Mouse (Mus musculus): ENCODE measurements at regions not wholly inside any gene's neighbourhood (a gene's known extent, or its start where the extent isn't known, plus 50 kb on each side); places are given as distances from the start of the nearest gene placed in this dataset.

DNA sequence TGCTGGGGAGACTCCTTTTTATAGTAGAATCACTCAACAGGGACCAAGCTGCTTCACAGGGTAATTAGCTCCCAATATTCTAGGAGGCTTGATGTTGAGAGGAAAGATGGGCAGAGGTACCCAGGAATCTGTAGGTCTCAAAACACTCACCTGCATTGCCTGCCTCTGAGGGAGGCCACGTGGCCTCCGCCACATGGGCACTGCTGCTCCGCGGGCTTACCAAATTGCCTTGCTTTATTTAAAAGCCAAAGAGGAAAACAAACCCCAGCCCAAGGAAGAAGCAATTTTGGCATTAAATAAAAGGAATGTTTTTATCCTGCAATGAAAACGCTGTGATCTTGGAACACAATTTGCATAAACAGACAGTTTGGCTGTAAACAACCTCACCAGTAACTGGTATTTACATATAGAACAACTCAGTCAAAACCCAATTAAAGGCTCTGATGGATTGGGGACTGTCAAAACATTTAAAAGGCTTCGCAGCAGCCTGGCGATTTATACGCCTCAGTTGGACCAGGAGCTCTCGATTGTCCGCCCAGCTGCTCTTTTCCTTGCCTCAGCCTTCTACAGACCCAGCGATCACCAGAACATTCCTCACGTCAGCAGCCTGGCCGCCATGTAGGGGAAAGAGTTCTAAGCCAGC, 259.3 kb upstream of the Kdm8 start:
- TF ChIP-seq CTCF (IDR thresholded peaks at IDR 0.05; ENCODE audit: control insufficient read depth, insufficient read depth, insufficient replicate concordance, low read depth, low read length) (no peak), POLR2A (IDR thresholded peaks at IDR 0.05; ENCODE audit: control insufficient read depth, low read depth, low read length) (no peak)
